Mouse (Mus musculus): ENCODE data around the gene Draxin. TPM values are rescaled to one million over a fixed set of nuclear protein-coding genes. Genes with fewer than 3 reads are reported as not detected.

The Draxin gene
- total and polyA plus RNA-seq, 2 experiments: not detected

GRCm38 (mm10) chr4:148170842-148171241 is 40.3 kb upstream of the Draxin start:
- Histone ChIP-seq H3K27me3 (ENCODE audit: control insufficient read depth, insufficient read depth, low read length) (peaks cover 9% of the 10 kb centered on the region), H3K4me3 (ENCODE audit: insufficient read depth, low read depth, low read length) (no peak overlapping the region), H3K9ac (ENCODE audit: low read depth, low read length) (no peak overlapping the region), H3K36me3 (ENCODE audit: control insufficient read depth, insufficient read depth, low read length) (no peaks in the 10 kb centered on the region), H3K27ac (replicated peaks; ENCODE audit: insufficient read depth, low read depth, low read length) (no peak overlapping the region), H3K4me1 (ENCODE audit: control insufficient read depth, insufficient read depth, low read length) (no peaks in the 10 kb centered on the region), H3K79me2 (ENCODE audit: control insufficient read depth, insufficient read depth, low read length) (no peaks in the 10 kb centered on the region)
- WGBS: 4% methylated on average over 2 of the region's 2 CpGs
- TF ChIP-seq CTCF (IDR thresholded peaks at IDR 0.05; ENCODE audit: low read depth, low read length) (peak; percentile 96), POLR2A (IDR thresholded peaks at IDR 0.05; ENCODE audit: extremely low read depth, insufficient read depth, low read length) (no peak)
- DNase-seq (ENCODE audit: extremely low read depth, low read depth, low spot score): peak; percentile 32

- no peak overlapping the region for H3K27ac ChIP-seq (replicated peaks; ENCODE audit: insufficient read depth, low read depth, low read length)
- no peaks in the 10 kb centered on the region for H3K36me3 ChIP-seq (ENCODE audit: control insufficient read depth, insufficient read depth, low read length)
- WGBS: 24% methylated on average over 15 of the region's 15 CpGs
- no peak overlapping the region for H3K4me3 ChIP-seq (ENCODE audit: insufficient read depth, low read depth, low read length)
- peaks cover 13% of the 10 kb centered on the region for H3K27me3 ChIP-seq (ENCODE audit: control insufficient read depth, insufficient read depth, low read length)
- H3K79me2 ChIP-seq (ENCODE audit: control insufficient read depth, insufficient read depth, low read length): no peaks in the 10 kb centered on the region
- TF ChIP-seq POLR2A (IDR thresholded peaks at IDR 0.05; ENCODE audit: extremely low read depth, insufficient read depth, low read length): no peak
- no peak for TF ChIP-seq CTCF (IDR thresholded peaks at IDR 0.05; ENCODE audit: low read depth, low read length)
- DNase-seq (ENCODE audit: extremely low read depth, low read depth, low spot score): no peak
- no peaks in the 10 kb centered on the region for H3K4me1 ChIP-seq (ENCODE audit: control insufficient read depth, insufficient read depth, low read length)
- H3K9ac ChIP-seq (ENCODE audit: low read depth, low read length): no peak overlapping the region
These were observed 39.1 kb upstream of the Draxin start for GRCm38 (mm10) chr4:148169586-148169985.

GRCm38 (mm10) chr4:148168287-148168686 is 37.8 kb upstream of the Draxin start:
- DNase-seq (ENCODE audit: extremely low read depth, low read depth, low spot score): peak; percentile 50
- 17% methylated on average over 7 of the region's 7 CpGs for WGBS
- H3K4me1 ChIP-seq (ENCODE audit: control insufficient read depth, insufficient read depth, low read length): peaks cover 1% of the 10 kb centered on the region; the same call in 1 of the 2 replicates
- no peak overlapping the region for H3K9ac ChIP-seq (ENCODE audit: low read depth, low read length)
- H3K27ac ChIP-seq (replicated peaks; ENCODE audit: insufficient read depth, low read depth, low read length): no peak overlapping the region
- no peak overlapping the region for H3K4me3 ChIP-seq (ENCODE audit: insufficient read depth, low read depth, low read length)
- TF ChIP-seq CTCF (IDR thresholded peaks at IDR 0.05; ENCODE audit: low read depth, low read length) (peak; percentile 84), POLR2A (IDR thresholded peaks at IDR 0.05; ENCODE audit: extremely low read depth, insufficient read depth, low read length) (no peak)
- H3K79me2 ChIP-seq (ENCODE audit: control insufficient read depth, insufficient read depth, low read length): no peaks in the 10 kb centered on the region
- H3K27me3 ChIP-seq (ENCODE audit: control insufficient read depth, insufficient read depth, low read length): peaks cover 10% of the 10 kb centered on the region
- H3K36me3 ChIP-seq (ENCODE audit: control insufficient read depth, insufficient read depth, low read length): no peaks in the 10 kb centered on the region

GRCm38 (mm10) chr4:148166986-148167385 is 36.5 kb upstream of the Draxin start:
- peaks cover 10% of the 10 kb centered on the region for H3K27me3 ChIP-seq (ENCODE audit: control insufficient read depth, insufficient read depth, low read length)
- peak; percentile 28 for DNase-seq (ENCODE audit: extremely low read depth, low read depth, low spot score)
- no peak overlapping the region for H3K4me3 ChIP-seq (ENCODE audit: insufficient read depth, low read depth, low read length)

GRCm38 (mm10) chr4:148166431-148166830 is 35.9 kb upstream of the Draxin start:
- Histone ChIP-seq H3K27ac (replicated peaks; ENCODE audit: insufficient read depth, low read depth, low read length) (no peak overlapping the region), H3K4me1 (ENCODE audit: control insufficient read depth, insufficient read depth, low read length) (peaks cover 1% of the 10 kb centered on the region; the same call in 1 of the 2 replicates), H3K9ac (ENCODE audit: low read depth, low read length) (no peak overlapping the region), H3K27me3 (ENCODE audit: control insufficient read depth, insufficient read depth, low read length) (peaks cover 11% of the 10 kb centered on the region), H3K79me2 (ENCODE audit: control insufficient read depth, insufficient read depth, low read length) (no peaks in the 10 kb centered on the region), H3K4me3 (ENCODE audit: insufficient read depth, low read depth, low read length) (no peak overlapping the region), H3K36me3 (ENCODE audit: control insufficient read depth, insufficient read depth, low read length) (no peaks in the 10 kb centered on the region)
- WGBS: 18% methylated on average over 10 of the region's 10 CpGs
- no peak for TF ChIP-seq CTCF (IDR thresholded peaks at IDR 0.05; ENCODE audit: low read depth, low read length)
- no peak for TF ChIP-seq POLR2A (IDR thresholded peaks at IDR 0.05; ENCODE audit: extremely low read depth, insufficient read depth, low read length)
- DNase-seq (ENCODE audit: extremely low read depth, low read depth, low spot score): no peak

More at GRCm38 (mm10) chr4:148166986-148167385, 36.5 kb upstream of the Draxin start:
- no peaks in the 10 kb centered on the region for H3K79me2 ChIP-seq (ENCODE audit: control insufficient read depth, insufficient read depth, low read length)
- no peak overlapping the region for H3K9ac ChIP-seq (ENCODE audit: low read depth, low read length)
- 15% methylated on average over 4 of the region's 4 CpGs for WGBS
- H3K27ac ChIP-seq (replicated peaks; ENCODE audit: insufficient read depth, low read depth, low read length): no peak overlapping the region
- peaks cover 1% of the 10 kb centered on the region; the same call in 1 of the 2 replicates for H3K4me1 ChIP-seq (ENCODE audit: control insufficient read depth, insufficient read depth, low read length)
- H3K36me3 ChIP-seq (ENCODE audit: control insufficient read depth, insufficient read depth, low read length): no peaks in the 10 kb centered on the region
- TF ChIP-seq POLR2A (IDR thresholded peaks at IDR 0.05; ENCODE audit: extremely low read depth, insufficient read depth, low read length) (no peak), CTCF (IDR thresholded peaks at IDR 0.05; ENCODE audit: low read depth, low read length) (peak; percentile 79)

- H3K4me1 ChIP-seq (ENCODE audit: control insufficient read depth, insufficient read depth, low read length): peaks cover 2% of the 10 kb centered on the region
- WGBS: 9% methylated on average over 17 of the region's 17 CpGs
- no peaks in the 10 kb centered on the region for H3K79me2 ChIP-seq (ENCODE audit: control insufficient read depth, insufficient read depth, low read length)
- H3K27me3 ChIP-seq (ENCODE audit: control insufficient read depth, insufficient read depth, low read length): peaks cover 16% of the 10 kb centered on the region
- H3K27ac ChIP-seq (replicated peaks; ENCODE audit: insufficient read depth, low read depth, low read length): no peak overlapping the region
- H3K36me3 ChIP-seq (ENCODE audit: control insufficient read depth, insufficient read depth, low read length): no peaks in the 10 kb centered on the region
- no peak overlapping the region for H3K9ac ChIP-seq (ENCODE audit: low read depth, low read length)
- no peak overlapping the region for H3K4me3 ChIP-seq (ENCODE audit: insufficient read depth, low read depth, low read length)
- TF ChIP-seq CTCF (IDR thresholded peaks at IDR 0.05; ENCODE audit: low read depth, low read length) (no peak), POLR2A (IDR thresholded peaks at IDR 0.05; ENCODE audit: extremely low read depth, insufficient read depth, low read length) (no peak)
- no peak for DNase-seq (ENCODE audit: extremely low read depth, low read depth, low spot score)
These were observed 35.1 kb upstream of the Draxin start for GRCm38 (mm10) chr4:148165551-148165950.
